Mouse (Mus musculus) kidney, adult 2 months (tissue): ENCODE measurements around the gene Ttc25.

Experiments
- CTCF ChIP-seq: fragments of 200-500 bp; conservative IDR thresholded peaks from 2 replicates; pipeline ENCODE4 v1.5.1; 2011; ENCODE audit warnings: low read depth, mild to moderate bottlenecking, control low read depth, low read length, moderate library complexity, mixed read lengths; ENCODE audit not compliant: insufficient read depth, insufficient read length
- POLR2A ChIP-seq: fragments of 200-500 bp; IDR thresholded peaks from one replicate; pipeline ENCODE4 v1.6.1; 2011; ENCODE audit warnings: low read depth, low read length, control low read depth

GRCm38 (mm10) chr11:100500651-100501050, 44.8 kb upstream of the Ttc25 start:
- TF ChIP-seq CTCF (no peak), POLR2A (no peak)
